Mouse (Mus musculus) layer of hippocampus, adult 18-20 months (tissue): ENCODE measurements around the gene Fbp1. TPM values are rescaled to one million over a fixed set of nuclear protein-coding genes. Genes with fewer than 3 reads are reported as not detected.
"Not testable (repeated sequence)": the region's sequence is repeated elsewhere in the genome, so short reads cannot be mapped to it uniquely, and the experiment has no call there.

Source experiments
- DNase-seq, 2 experiments: peaks; one replicate each; pipeline ENCODE4 v3.0.0; 2022; ENCODE audit warnings: low spot score in 2 of 2
- total RNA-seq, 2 experiments: library from RNA; stranded (reverse); gene quantifications; 2 replicates each; pipeline ENCODE4 v1.2.3; 2021

Fbp1 gene
- total RNA-seq, 2 experiments from 2014 or later, result 0.57 TPM; not detected in 1

DNA sequence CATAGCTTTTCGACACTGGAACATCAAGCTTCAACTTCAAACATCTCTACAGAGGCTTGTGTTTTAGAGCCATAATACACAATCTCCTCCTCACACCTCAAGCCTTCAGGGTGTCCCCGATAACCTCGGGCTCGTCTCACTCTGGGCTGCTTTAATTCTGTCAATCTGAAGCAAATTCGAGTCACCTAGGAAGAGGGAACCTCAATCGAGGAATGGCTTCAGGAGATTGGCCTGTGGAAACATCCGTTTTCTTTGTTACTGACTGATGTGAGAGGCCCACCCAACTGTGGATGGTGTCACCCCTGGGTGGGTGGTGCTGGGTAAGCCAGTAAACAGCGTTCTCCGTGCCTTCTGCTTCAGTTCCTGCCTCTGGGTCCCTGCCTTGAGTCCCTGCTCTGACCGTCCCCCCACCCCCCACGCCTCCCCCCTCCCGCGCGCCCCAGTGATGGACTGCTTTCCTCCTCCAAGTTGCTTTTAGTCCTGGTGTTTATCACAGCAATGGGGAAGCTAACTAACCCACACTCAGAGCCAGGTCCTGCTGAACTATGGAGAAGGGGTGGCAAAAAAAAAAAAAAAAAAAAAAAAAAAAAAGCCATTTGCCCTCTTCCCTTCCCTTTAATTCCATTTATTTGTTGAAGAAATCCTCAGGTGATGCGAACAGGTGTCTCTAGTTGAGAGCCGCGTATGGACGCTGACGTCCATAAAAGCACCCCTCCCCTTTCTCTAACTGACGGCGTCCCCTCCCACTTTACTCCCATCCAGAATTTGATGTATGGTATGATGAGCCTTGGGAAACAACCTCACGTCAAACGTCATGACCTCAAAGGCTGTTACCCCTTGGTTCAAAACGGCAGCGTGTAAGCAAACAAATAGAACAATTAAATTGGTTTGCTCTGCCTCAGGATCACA lies 32.4 kb downstream of the Fbp1 start:
- no peak for DNase-seq

DNA sequence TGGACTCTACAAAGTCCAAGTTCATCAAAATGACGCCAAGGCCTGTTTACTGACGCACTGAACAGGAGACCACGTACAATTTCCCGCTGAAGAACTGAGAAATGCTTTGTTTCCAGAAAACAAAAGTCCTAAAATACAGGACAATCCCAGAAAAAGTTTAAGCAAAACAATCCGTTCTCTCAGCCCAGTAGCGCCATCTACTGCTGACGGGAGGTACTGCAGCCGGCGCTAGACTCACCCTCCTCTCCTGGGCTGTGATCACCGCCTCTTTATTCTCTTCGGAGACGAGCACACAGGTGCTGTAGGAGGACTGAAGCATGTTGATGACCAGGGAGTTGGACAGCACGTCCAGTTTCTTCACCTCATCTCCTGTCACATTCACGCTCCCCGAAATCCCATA lies 33.4 kb downstream of the Fbp1 start:
- DNase-seq, result peak; percentile 11 to 77

DNA sequence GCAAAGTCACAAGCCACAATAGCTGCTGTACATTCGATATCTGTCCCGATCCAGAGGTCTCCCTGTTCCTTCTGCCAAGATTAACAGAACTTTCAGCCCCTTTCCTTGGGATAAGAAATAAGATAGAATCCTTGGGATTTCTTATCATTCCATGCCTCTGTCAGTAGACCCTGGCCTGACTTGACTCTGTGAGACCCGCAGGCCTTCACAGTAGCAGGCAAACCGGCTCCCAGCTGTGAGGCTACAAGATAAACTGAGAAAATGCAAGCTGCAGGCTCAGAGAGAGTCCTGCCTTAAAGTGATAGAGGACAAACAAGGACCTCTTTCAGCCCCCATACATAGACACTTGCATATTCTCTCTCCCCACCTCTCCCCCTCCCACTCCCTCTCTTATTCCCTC lies 54.7 kb downstream of the Fbp1 start:
- DNase-seq, result no peak

DNA sequence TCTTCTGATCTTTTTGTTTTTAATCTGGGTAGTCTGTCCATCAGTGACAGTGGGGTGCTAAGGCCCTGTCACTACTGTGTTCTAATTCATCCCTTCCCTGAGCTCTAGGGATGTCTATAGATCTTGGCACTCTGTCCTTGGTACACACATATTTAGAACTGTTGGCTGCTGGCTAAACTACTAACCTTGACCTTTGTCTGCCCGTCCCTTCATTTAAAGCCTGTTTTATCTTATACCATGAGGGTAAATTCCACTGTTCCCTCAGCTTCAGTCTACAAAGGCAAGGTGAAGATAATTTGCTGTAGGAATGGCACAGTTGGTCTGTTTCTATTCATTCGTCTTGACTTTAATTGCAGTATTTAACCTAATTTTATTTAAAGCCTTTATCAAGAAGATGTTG lies 55.8 kb downstream of the Fbp1 start:
- no peak for DNase-seq

DNA sequence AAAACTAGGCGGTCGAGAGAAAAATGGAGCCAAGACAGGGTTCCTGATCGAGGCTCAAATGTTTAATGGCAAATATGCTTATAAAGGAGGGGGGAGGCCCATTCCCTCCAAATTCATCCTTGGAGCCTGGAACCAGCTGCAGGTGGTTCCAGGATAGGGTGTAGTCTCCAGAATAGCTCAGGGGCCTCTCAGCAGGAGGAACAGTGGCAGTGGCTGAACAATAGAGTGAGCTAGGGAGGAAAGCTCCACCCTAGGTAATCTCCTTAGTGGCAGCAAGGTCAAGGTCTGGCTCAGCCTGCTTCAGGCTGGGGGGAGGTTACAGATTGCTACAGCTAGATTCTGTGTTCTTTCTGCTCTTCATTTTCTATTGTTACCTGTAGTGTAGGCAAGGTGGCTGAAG lies 72.4 kb downstream of the Fbp1 start:
- DNase-seq, result not testable (repeated sequence)

Other genes starting within 250 kb of the Fbp1 start
- gene Platr25, start 127.6 kb downstream of the Fbp1 start, total RNA-seq, result 10 to 100 TPM; 12.5 to 14.3 TPM
- 1 to 10 TPM; 5.0 to 6.3 TPM for gene Gm5141, start 102.5 kb downstream of the Fbp1 start, total RNA-seq
- not detected for gene Fbp2, start 29.9 kb downstream of the Fbp1 start, total RNA-seq
- 10 to 100 TPM; 70.2 to 83.1 TPM for gene 2010111I01Rik, start 76.6 kb upstream of the Fbp1 start, total RNA-seq